Mouse (Mus musculus): ENCODE data around the gene Ranbp17.

The Ranbp17 gene

DNA sequence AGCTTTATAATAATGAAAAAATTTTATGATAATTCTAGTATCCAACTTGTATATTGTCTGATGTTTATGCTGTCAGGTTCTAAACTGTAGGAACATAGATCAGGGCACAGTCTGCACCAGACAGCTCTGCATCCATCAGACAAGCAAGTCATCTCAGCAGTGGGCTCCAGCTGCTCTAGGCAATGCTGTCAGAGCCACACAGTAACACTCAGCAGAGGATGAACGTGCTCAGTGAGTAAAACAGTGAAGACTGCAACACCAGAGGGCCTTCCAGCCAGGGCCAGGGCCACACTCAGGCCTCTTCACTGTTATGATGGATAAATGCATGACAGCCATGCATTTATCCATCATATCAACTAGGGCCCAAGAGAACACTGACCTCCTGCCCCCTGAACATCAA lies 114.2 kb downstream of the Ranbp17 start:
- no peak for DNase-seq

DNA sequence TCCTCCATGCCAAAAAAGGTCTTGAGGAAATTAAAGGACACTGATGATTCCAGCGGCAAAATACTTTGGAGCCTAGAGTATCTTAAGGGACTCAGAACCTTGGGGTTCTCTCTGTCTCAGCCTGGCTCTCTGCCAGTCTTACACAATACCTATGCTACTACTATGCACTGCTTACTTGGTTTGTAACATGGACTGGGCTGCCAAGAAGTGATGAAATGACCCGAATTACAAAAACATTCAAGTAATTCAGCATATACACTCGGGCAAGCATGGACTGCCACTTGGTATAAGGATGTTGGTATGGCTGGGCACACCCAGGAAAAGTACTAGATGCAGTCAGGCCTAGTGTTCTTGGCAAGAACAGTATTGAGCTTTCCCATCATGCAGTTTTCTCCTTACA lies 114.8 kb downstream of the Ranbp17 start:
- no peak for DNase-seq

DNA sequence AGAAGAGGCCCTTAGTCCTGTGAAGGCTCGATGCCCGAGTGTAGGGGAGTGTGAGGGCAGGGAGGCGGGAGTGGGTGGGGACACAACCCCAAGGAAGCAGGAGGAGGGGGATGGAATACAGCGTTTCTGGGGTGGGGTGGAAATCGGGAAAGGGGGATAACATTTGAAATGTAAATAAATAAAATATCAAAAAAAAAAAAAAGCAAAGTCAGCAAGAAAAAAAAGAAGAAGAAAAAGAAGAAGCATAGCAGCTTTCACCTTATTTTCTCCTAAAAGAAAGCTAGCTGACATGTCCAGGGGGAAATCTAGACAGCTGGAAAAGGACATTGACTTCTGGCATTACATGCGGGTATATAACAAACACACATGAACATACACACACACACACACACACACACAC lies 117.3 kb downstream of the Ranbp17 start:
- DNase-seq: no peak

DNA sequence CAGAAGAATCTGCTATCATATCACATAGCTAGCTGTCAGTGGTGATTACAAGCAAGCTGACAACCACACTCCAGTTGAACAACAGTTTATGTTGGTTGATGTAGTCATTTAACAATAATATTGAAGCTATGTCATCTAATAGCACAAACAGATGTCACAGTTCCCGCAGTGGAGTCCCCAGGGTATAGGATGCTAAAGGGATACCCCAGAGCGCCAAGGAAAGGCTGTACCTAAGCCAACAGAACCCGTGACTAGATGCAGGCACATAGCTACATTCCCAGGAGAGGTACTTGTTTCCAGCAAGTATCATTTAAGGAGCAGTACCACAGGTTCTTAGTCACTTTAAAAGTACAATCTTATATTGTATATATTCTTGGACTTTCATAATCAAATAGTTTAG lies 119.5 kb downstream of the Ranbp17 start:
- DNase-seq: no peak

GRCm38 (mm10) chr11:33388685-33389084 lies 124.9 kb downstream of the Ranbp17 start:
- no peak for DNase-seq

DNA sequence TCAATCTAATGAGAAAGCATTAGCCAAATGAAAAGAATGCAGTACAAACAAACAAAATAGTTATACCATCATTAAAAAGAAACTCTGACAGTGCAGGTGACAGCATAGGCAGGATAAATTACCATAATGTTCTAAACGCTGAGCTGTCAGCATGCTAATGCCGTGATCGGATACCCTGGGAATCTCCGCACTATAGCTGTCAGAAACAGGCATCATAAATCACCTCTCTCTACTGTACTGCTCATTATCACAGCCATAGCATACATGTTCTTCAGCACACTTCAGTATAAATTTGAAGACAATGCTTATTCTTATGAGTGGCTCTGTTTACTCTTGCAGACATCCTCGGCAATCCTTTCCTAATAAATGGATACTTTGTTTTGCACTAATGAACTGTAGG lies 151.7 kb downstream of the Ranbp17 start:
- no peak for DNase-seq

DNA sequence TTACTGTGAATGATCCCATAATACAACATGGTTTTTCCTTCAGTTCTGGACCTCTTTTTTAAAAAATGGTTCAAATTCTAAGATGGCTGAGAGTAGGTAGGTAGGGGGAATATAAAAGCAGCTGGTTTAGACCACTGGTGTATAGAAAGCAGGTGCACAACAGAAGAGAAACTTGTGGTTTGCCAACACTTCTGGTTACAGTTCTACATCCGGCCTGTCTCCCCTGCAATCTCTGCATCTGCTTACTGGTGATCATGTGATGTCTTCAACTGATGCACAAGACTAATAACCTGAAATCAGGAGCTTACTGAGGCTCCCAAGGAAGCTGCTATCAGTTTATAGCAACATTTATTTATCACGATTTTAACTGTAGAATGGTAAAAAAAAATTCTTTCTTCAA lies 164.3 kb downstream of the Ranbp17 start:
- DNase-seq: no peak

GRCm38 (mm10) chr11:33342061-33342460 lies 171.5 kb downstream of the Ranbp17 start:
- DNase-seq: no peak

GRCm38 (mm10) chr11:33336552-33337121 lies 176.9 kb downstream of the Ranbp17 start:
- peak; percentile 24 for DNase-seq

GRCm38 (mm10) chr11:33335616-33336015 lies 177.9 kb downstream of the Ranbp17 start:
- no peak for DNase-seq

- DNase-seq: no peak
These were observed 181.4 kb downstream of the Ranbp17 start for GRCm38 (mm10) chr11:33332137-33332536.

DNA sequence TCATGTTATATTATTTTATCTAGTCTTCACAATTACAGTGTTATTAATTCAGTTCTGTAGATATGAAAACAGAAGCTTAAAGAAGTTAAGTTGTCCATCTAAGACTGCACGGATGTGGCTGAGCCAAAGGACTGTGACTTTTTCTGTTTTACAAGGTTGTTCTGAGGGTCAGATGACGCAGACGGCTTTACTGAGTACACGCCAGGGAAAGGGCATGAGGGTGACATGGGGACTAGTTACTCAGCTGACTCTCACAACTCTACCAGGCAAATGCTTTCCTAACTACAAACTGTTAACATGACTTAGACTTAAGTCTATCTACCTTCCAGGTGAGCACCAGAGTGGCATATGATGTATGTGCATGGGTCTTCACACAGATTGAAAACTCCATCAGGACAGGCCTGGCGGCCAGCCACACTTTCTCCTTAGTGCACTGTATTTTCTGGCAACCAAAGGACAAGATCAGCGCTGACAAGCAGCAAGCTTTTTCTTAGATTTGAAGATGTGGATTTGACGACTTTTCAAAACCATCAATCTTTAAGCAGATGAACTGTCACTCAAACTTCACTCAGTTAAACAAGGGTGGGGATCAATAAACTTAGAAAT lies 194.4 kb downstream of the Ranbp17 start:
- no peak for DNase-seq

DNA sequence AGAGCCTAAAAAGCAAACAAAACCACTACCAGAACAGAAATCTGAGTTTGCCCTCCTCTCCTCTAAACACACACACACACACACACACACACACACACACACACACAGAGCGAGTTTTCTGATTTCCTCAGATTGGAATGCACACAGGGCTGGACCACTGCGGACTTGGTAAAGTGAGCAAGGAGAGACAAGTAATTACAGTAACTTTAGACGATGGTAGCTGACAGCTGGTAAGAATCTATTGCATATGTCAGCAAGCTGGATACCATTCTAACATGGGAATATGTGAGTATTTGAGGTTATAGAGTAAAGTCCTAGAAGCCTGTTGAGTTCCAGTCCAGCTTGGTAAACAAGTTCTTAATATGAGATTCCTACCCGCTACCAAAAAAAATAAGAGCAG lies 204.0 kb downstream of the Ranbp17 start:
- no peak for DNase-seq

GRCm38 (mm10) chr11:33300859-33301258 lies 212.7 kb downstream of the Ranbp17 start:
- no peak for DNase-seq

GRCm38 (mm10) chr11:33299371-33299770 lies 214.2 kb downstream of the Ranbp17 start:
- DNase-seq: no peak

DNA sequence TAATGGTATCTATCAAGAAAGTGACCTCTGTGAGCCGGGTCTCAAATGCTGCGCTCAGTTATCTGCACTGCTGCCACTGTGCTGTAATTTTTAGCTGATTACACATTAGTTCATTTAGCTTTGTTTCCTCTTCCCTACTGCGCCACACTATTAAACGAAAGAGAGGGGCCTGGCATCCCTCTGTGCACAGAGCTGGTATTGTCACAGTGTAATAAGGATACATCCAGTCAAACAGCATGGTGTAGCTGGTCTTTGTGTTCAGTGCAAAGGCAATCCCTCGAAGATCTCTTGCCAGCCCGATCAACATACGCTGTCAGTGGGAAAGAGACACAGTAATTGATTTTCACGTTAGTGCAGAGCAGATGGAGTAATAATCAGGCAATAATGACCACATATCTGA lies 216.4 kb downstream of the Ranbp17 start:
- no peak for DNase-seq

- peak; percentile 24 for DNase-seq
These were observed 218.1 kb downstream of the Ranbp17 start for GRCm38 (mm10) chr11:33295422-33295821.

GRCm38 (mm10) chr11:33294063-33294462 lies 219.5 kb downstream of the Ranbp17 start:
- no peak for DNase-seq

DNA sequence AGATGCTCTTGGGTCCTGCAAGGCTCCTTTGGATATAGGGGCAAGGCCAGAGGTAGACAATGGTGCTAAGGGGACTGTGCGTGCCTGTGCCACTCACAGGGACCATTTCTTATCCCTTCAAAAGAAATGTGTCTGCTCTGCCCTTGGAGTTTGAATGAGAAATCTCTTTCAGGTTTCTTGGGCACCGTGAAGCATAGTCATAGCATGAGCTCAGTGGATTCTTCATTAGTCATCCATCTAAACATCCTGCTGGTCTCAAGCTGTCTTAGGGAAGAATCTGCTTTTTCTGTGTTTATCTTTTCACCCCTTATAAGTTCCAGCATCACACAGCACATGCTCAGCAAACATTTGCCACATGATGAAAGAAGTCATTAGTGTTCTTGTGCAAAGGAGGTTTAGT lies 235.0 kb downstream of the Ranbp17 start:
- no peak for DNase-seq

DNA sequence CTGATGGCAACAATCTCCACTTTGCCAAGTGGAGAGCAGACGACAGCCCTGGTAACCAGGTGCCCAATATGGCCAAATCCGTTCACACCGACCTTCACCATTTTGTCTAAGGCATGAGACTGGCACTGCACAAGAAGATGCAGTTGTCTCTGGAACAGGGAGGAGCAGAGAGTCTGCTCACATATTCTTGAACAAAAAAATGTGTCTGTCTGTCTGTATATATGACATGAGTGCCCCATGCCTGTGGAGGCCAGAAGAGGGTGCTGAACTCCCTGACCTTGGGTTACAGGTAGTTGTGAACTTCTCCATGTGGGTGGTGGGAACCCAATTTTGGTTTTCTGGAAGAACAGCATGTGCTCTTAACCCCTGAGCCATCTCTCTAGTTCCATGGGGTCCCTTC lies 236.9 kb downstream of the Ranbp17 start, which contains the start of gene Gm12117:
Gene Gm12117 (minus strand): TSS at position 101 of the 400 bp plus-strand sequence.
- no peak for DNase-seq

DNA sequence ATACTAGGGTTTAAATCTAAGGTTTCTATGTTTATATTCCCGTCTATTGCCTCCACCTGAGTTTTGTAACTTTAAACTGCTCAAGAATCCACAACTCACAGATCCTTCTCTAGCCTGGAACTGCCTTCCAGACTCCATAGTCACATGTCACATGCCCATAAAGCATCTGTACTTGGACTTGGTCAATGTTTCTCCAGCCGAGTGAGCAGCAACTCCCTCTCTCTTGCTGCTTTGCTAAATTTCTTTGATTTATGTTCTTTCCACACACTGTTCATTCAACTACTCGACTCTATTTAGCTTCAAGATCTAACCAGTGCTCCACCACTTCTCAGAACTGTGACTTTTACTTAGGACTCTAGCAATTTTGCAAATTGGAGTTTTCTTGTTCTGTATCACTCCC lies 238.7 kb downstream of the Ranbp17 start:
- no peak for DNase-seq

- DNase-seq: no peak
These were observed 239.3 kb downstream of the Ranbp17 start for GRCm38 (mm10) chr11:33274294-33274693.

- no peak for DNase-seq
These were observed 273.3 kb downstream of the Ranbp17 start for GRCm38 (mm10) chr11:33240295-33240694.

DNA sequence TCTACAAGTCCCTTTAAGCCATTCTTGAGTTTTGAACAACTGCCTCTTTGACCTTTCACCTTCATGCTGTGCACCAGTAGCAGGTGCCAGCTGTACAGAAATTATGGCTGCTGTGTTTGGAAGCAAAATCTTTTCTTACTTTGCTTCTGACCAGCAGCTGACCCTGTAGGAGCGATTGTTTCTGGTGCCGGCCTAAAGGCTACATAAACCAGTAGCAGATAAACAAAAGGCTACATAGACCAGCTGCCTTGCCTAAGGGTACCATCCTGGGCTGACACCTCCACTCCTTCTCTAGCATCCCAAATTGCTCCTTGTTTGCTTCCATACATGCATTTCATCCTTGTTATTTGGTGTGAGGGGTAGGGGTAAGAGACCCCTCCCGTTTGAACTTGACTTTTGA lies 279.4 kb downstream of the Ranbp17 start:
- DNase-seq: no peak

DNA sequence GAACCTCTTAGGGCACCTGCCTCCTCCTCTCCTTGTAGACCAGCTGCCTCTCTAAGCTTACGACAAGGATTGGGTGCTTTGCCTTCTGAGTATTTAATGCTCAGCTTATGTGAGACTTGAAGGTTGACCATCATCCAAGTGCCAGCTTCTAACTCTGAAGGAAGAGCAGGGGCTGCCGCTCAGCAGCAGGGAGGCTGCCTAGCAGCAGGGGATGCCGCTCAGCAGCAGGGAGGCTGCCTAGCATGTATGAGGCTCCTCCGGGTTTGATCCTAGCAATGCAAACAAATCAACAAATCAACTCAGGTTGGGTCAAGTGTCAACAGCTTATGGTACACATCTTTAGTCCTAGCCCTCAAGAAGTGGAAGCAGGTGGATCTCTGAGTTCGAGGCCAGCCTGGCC lies 281.5 kb downstream of the Ranbp17 start:
- DNase-seq: no peak

Data from kidney, postnatal 14 days (tissue).